Mouse (Mus musculus) naive thymus-derived CD4-positive, alpha-beta T cell, adult 2 months (primary cell): Measurements from ENCODE around the gene Olfr1192-ps1.
"Not testable (repeated sequence)": the region's sequence is repeated elsewhere in the genome, so short reads cannot be mapped to it uniquely, and the experiment has no call there.

Source experiments
- DNase-seq: peaks from one replicate; pipeline ENCODE4 v3.0.0-alpha.2; 2011; ENCODE audit warnings: low read depth

Olfr1192-ps1 gene

DNA sequence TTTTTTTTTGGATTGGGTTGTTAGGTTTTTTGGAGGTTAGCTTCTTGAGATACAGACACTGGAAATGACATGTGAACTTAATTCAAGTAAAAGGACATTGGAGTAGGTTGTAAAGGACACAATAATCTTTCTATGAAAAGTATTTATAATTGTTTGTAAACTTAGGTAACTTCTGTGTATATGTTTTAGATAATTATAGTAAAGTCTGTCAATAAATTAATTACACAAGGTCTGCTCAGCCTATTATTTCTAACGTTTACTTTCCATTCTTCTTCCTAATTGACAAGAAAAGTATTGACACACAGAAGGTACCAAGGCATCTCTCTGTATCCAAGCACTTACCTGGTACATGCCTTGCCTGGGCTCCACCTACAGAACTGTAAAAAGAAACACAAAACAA is at the start of gene Olfr1192-ps1:
TSS of gene Olfr1192-ps1 (plus strand) at position 301 of the 400 bp plus-strand sequence.
- DNase-seq: no peak

DNA sequence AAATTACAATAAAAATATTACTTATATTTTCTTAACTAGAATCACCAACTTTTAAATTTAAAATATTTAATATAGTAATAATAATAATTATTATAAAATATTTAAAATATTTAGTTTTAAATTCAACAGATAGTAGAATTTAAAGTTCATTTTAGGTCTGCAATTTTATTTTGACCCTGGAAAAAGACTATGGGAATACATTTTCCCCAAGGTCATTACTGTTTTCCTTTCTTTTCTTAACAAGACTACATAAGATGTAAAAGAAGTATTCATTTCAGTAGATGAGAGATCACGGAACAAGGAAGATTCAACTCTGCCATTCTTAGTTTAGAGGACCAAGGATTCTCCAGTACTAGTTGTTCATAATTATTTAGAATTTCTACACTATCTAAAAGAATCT is 8.1 kb upstream of the Olfr1192-ps1 start, which contains the start of gene Olfr1191-ps1:
TSS of gene Olfr1191-ps1 (plus strand) at position 301 of the 400 bp plus-strand sequence.
- not testable (repeated sequence) for DNase-seq

- DNase-seq: not testable (repeated sequence)
Observed at GRCm38 (mm10) chr2:88675328-88675727, 27.0 kb downstream of the Olfr1192-ps1 start, which contains the start of gene Olfr1193. Gene Olfr1193, plus strand, starts transcription at chr2:88675628.

- no peak for DNase-seq
Observed at GRCm38 (mm10) chr2:88689087-88689486, 40.8 kb downstream of the Olfr1192-ps1 start, which contains the start of gene Olfr1195. Gene Olfr1195, minus strand, starts transcription at chr2:88689187.

GRCm38 (mm10) chr2:88704497-88704896 is 56.2 kb downstream of the Olfr1192-ps1 start, which contains the start of gene Olfr1196:
Gene Olfr1196, minus strand, starts transcription at chr2:88704597.
- DNase-seq: no peak
